Mouse (Mus musculus) forebrain, embryonic 14.5 days (tissue): ENCODE measurements around the gene Trim17. TPM values are rescaled to one million over a fixed set of nuclear protein-coding genes. Genes with fewer than 3 reads are reported as not detected.

Experiments used
- ATAC-seq: fragments of 200-750 bp; cut with Nextera tagmentation; 2 replicates; pipeline ENCODE4 v1.8.0; 2017; ENCODE audit warnings: mild to moderate bottlenecking, moderate library complexity
- DNase-seq: peaks from one replicate; pipeline ENCODE4 v3.0.0-alpha.2; 2015; ENCODE audit warnings: low spot score
- H3K27ac ChIP-seq: fragments of 300-500 bp; sonication (generic); 2 replicates; pipeline ENCODE4 v1.5.1; 2014; ENCODE audit warnings: low read depth, mild to moderate bottlenecking, control low read depth, low read length, moderate library complexity
- H3K27me3 ChIP-seq: fragments of 300-500 bp; sonication (generic); replicated peaks from 2 replicates; pipeline ENCODE4 v1.6.1; 2014; ENCODE audit warnings: low read length, control low read depth, mixed read lengths; ENCODE audit not compliant: control insufficient read depth, insufficient read depth
- H3K36me3 ChIP-seq: fragments of 300-500 bp; sonication (generic); 2 replicates; pipeline ENCODE4 v1.6.1; 2014; ENCODE audit warnings: low read length, control low read depth; ENCODE audit not compliant: control insufficient read depth, insufficient read depth
- H3K4me1 ChIP-seq: fragments of 300-500 bp; sonication (generic); 2 replicates; pipeline ENCODE4 v1.6.1; 2014; ENCODE audit warnings: antibody characterized with exemption, low read length, control low read depth; ENCODE audit not compliant: control insufficient read depth, insufficient read depth
- H3K4me2 ChIP-seq: fragments of 300-500 bp; sonication (generic); 2 replicates; pipeline ENCODE4 v1.6.1; 2014; ENCODE audit warnings: mild to moderate bottlenecking, control low read depth, low read length
- H3K4me3 ChIP-seq: fragments of 300-500 bp; sonication (generic); 2 replicates; pipeline ENCODE4 v1.5.1; 2014; ENCODE audit warnings: low read depth, low read length, control low read depth
- H3K9ac ChIP-seq: fragments of 300-500 bp; sonication (generic); 2 replicates; pipeline ENCODE4 v1.6.1; 2014; ENCODE audit warnings: mild to moderate bottlenecking, low read length, control low read depth, moderate library complexity
- H3K9me3 ChIP-seq: fragments of 300-500 bp; sonication (generic); replicated peaks from 2 replicates; pipeline ENCODE4 v1.6.1; 2016; ENCODE audit warnings: low read length, control low read depth, mixed read lengths; ENCODE audit not compliant: control insufficient read depth
- WGBS: fragments of 180-500 bp; shearing (Covaris S2); extraction: QIAGEN DNeasy Blood & Tissue Kit; methylation state at CpG from one replicate; pipeline ENCODE4 v1.1.7; 2014; 5-methylcytosine and 5-hydroxymethylcytosine counted together
- polyA plus RNA-seq: library from polyadenylated mRNA; unstranded; fragments of >200 nt; fragmentation: Nextera tagmentation; extraction: Ambion mirVana; gene quantifications from 2 replicates; pipeline ENCODE4 v1.2.1, GENCODE M21; 2014

Trim17 gene
- polyA plus RNA-seq, 1 experiment from 2014 or later = 1.3 TPM

DNA sequence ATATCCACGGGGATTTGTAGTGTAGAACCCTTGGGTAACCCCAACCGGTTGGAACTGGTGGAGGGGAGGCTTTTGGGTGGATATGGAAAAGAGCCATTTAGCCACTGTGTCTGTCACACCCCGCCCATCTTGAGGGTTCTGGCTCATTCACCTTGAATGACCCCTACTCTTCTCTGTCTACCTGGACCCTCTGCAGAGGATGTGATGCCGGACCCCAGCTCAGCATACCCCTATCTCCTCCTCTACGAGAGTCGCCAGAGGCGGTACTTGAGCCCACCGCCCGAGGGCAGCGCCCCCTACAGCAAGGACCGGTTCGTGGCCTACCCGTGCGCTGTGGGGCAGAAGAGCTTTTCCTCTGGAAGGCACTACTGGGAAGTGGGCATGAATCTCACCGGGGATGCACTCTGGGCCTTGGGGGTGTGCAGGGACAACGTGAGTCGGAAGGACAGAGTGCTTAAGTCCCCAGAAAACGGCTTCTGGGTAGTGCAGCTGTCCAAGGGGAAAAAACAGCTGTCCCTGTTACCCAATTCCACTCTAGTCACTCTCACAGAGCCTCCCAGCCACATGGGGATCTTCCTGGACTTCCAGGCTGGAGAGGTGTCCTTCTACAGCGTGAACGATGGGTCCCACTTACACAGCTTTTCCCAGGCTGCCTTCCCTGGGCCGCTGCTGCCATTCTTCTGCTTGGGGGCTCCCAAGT lies 16.5 kb downstream of the Trim17 start:
- no peak for ATAC-seq
- peaks cover 2% of the 10 kb centered on the region; the same call in 1 of the 2 replicates for H3K4me1 ChIP-seq
- no peaks in the 10 kb centered on the region for H3K9me3 ChIP-seq
- H3K27ac ChIP-seq = no peak overlapping the region
- H3K9ac ChIP-seq = no peak overlapping the region
- no peak overlapping the region for H3K4me2 ChIP-seq
- H3K36me3 ChIP-seq = peaks cover 13% of the 10 kb centered on the region; the same call in 1 of the 2 replicates
- no peak for DNase-seq
- 90% methylated on average over 21 of the region's 21 CpGs for WGBS
- no peaks in the 10 kb centered on the region for H3K27me3 ChIP-seq
- H3K4me3 ChIP-seq = no peak overlapping the region

GRCm38 (mm10) chr11:58971796-58972195 lies 17.3 kb downstream of the Trim17 start:
- no peaks in the 10 kb centered on the region for H3K9me3 ChIP-seq
- H3K9ac ChIP-seq = no peak overlapping the region
- H3K36me3 ChIP-seq = peaks cover 13% of the 10 kb centered on the region; the same call in 1 of the 2 replicates
- no peak overlapping the region for H3K27ac ChIP-seq
- peaks cover 2% of the 10 kb centered on the region for H3K4me1 ChIP-seq
- 91% methylated on average over 3 of the region's 3 CpGs for WGBS
- ATAC-seq = no peak
- H3K4me2 ChIP-seq = no peak overlapping the region
- no peak for DNase-seq
- no peaks in the 10 kb centered on the region for H3K27me3 ChIP-seq
- no peak overlapping the region for H3K4me3 ChIP-seq

- 87% methylated on average over 3 of the region's 3 CpGs for WGBS
- H3K9ac ChIP-seq = no peak overlapping the region
- ATAC-seq (no peak), DNase-seq (no peak)
- H3K4me3 ChIP-seq = no peak overlapping the region
- no peak overlapping the region for H3K4me2 ChIP-seq
- H3K4me1 ChIP-seq = peaks cover 14% of the 10 kb centered on the region
- H3K9me3 ChIP-seq = no peaks in the 10 kb centered on the region
- H3K27me3 ChIP-seq = no peaks in the 10 kb centered on the region
- peaks cover 10% of the 10 kb centered on the region; the same call in 1 of the 2 replicates for H3K36me3 ChIP-seq
- H3K27ac ChIP-seq = no peak overlapping the region
Observed at GRCm38 (mm10) chr11:58974414-58974813, 19.9 kb downstream of the Trim17 start.

DNA sequence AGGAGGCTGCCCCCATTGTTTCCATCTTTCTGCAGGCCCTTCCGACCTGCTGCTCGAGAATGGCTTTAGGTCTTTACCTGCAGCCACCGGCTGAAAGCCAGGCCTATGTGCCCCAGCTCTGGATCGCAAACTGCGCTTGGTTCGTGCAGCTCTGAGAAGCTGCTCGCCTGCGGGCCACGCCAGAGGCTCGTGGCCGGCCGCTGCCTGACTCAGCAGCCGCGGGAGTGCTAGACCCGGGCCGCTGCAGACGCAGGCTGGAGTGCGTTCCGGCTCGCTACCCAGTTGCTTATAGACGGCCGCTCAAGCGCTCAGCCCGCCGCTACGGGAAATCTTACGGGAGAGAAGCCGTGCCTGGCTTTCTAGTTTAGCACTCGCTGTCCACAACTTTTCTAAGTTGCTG lies 22.7 kb downstream of the Trim17 start:
- Histone ChIP-seq H3K27ac (peak overlapping the region; percentile 48; the same call in 1 of the 2 replicates), H3K4me1 (peaks cover 18% of the 10 kb centered on the region), H3K4me3 (peak overlapping the region; percentile 99), H3K27me3 (no peaks in the 10 kb centered on the region), H3K9ac (peak overlapping the region; percentile 91), H3K4me2 (peak overlapping the region; percentile 100), H3K9me3 (no peaks in the 10 kb centered on the region), H3K36me3 (peaks cover 9% of the 10 kb centered on the region)
- ATAC-seq (no peak), DNase-seq (no peak)
- WGBS = under 1% methylated on average over 29 of the region's 29 CpGs

- peaks cover 10% of the 10 kb centered on the region for H3K36me3 ChIP-seq
- H3K4me1 ChIP-seq = peaks cover 18% of the 10 kb centered on the region
- H3K27ac ChIP-seq = peak overlapping the region; percentile 48; the same call in 1 of the 2 replicates
- peak overlapping the region; percentile 100 for H3K4me2 ChIP-seq
- H3K4me3 ChIP-seq = peak overlapping the region; percentile 99
- whole genome bisulfite sequencing = under 1% methylated on average over 21 of the region's 21 CpGs
- peak overlapping the region; percentile 91 for H3K9ac ChIP-seq
- H3K27me3 ChIP-seq = no peaks in the 10 kb centered on the region
- DNase-seq (no peak), ATAC-seq (peak; percentile 33)
- H3K9me3 ChIP-seq = no peaks in the 10 kb centered on the region
Observed at GRCm38 (mm10) chr11:58977607-58978026, 23.1 kb downstream of the Trim17 start.

GRCm38 (mm10) chr11:58978027-58978705 lies 23.7 kb downstream of the Trim17 start, which contains the start of gene Trim11:
TSS of gene Trim11 (plus strand) at chr11:58978093.
- peak; percentile 89 for ATAC-seq
- under 1% methylated on average over 64 of the region's 64 CpGs for WGBS
- H3K4me1 ChIP-seq = peaks cover 18% of the 10 kb centered on the region

GRCm38 (mm10) chr11:58978706-58979030 lies 24.2 kb downstream of the Trim17 start:
- H3K4me2 ChIP-seq = peak overlapping the region; percentile 100
- peak overlapping the region; percentile 99 for H3K4me3 ChIP-seq
- H3K27ac ChIP-seq = no peak overlapping the region
- H3K4me1 ChIP-seq = peaks cover 18% of the 10 kb centered on the region
- WGBS = 0% methylated on average over 5 of the region's 5 CpGs
- H3K36me3 ChIP-seq = peaks cover 15% of the 10 kb centered on the region
- H3K9ac ChIP-seq = peak overlapping the region; percentile 91
- DNase-seq (no peak), ATAC-seq (no peak)
- H3K9me3 ChIP-seq = no peaks in the 10 kb centered on the region
- no peaks in the 10 kb centered on the region for H3K27me3 ChIP-seq

More at GRCm38 (mm10) chr11:58978027-58978705, 23.7 kb downstream of the Trim17 start, which contains the start of gene Trim11:
- peak; percentile 89 for DNase-seq
- Histone ChIP-seq H3K27ac (peak within 1 kb of the TSS; percentile 48; the same call in 1 of the 2 replicates), H3K4me2 (peak within 1 kb of the TSS; percentile 100), H3K4me3 (peak within 1 kb of the TSS; percentile 99), H3K9me3 (no peaks in the 10 kb centered on the region), H3K9ac (peak within 1 kb of the TSS; percentile 91), H3K27me3 (no peaks in the 10 kb centered on the region), H3K36me3 (peaks cover 14% of the 10 kb centered on the region)

DNA sequence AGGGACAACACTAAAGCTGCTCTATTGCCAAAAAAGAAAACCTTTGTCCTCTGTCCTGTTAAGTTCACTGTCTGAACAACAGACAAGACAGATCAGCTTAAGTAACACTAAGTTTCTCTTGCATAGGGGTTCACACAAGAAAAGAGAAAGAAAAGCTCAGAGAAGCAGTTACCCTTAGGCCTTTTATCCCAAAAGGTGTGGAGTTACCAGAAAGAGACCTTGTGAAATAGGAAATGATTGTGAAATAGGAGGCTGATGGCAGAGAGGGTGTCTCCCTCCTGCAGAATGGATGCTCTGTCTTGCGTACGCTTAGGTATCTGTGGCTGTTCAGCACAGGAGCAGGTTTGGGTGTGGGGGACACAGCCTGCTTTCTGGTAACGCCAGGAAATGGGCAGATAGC lies 24.7 kb downstream of the Trim17 start:
- no peak for DNase-seq
- Histone ChIP-seq H3K4me1 (peaks cover 18% of the 10 kb centered on the region), H3K27ac (no peak overlapping the region), H3K27me3 (no peaks in the 10 kb centered on the region), H3K9me3 (no peaks in the 10 kb centered on the region), H3K9ac (peak overlapping the region; percentile 91), H3K4me3 (peak overlapping the region; percentile 99), H3K4me2 (peak overlapping the region; percentile 100), H3K36me3 (peaks cover 20% of the 10 kb centered on the region)
- WGBS = 69% methylated on average over 3 of the region's 3 CpGs
- no peak for ATAC-seq
